Mouse (Mus musculus): ENCODE measurements around the gene Pth2. TPM values are rescaled to one million over a fixed set of nuclear protein-coding genes. Genes with fewer than 3 reads are reported as not detected.

The Pth2 gene
- polyA plus RNA-seq, 1 experiment = not detected

GRCm38 (mm10) chr7:45213708-45214107, 32.9 kb downstream of the Pth2 start:
- WGBS = 92% methylated on average over 5 of the region's 5 CpGs
- H3K4me1 ChIP-seq (ENCODE audit: control insufficient read depth, insufficient read depth, low read length) = peaks cover 5% of the 10 kb centered on the region
- no peak overlapping the region for H3K27ac ChIP-seq (ENCODE audit: control insufficient read depth, insufficient read depth, low read depth, low read length, poor library complexity)
- no peak for TF ChIP-seq POLR2A (IDR thresholded peaks at IDR 0.05; ENCODE audit: borderline replicate concordance, control insufficient read depth, low read depth, low read length)
- TF ChIP-seq CTCF (IDR thresholded peaks at IDR 0.05; ENCODE audit: control insufficient read depth, insufficient read depth, low read length) = no peak
- no peak overlapping the region for H3K4me3 ChIP-seq (replicated peaks; ENCODE audit: control insufficient read depth, low read depth, low read length)

GRCm38 (mm10) chr7:45215673-45216441, 35.1 kb downstream of the Pth2 start, which contains the start of gene Tead2:
Tead2 (plus strand) TSS chr7:45215753.
- TF ChIP-seq CTCF (IDR thresholded peaks at IDR 0.05; ENCODE audit: control insufficient read depth, insufficient read depth, low read length) (no peak), POLR2A (IDR thresholded peaks at IDR 0.05; ENCODE audit: borderline replicate concordance, control insufficient read depth, low read depth, low read length) (no peak)
- 5% methylated on average over 54 of the region's 55 CpGs for WGBS
- H3K27ac ChIP-seq (ENCODE audit: control insufficient read depth, insufficient read depth, low read depth, low read length, poor library complexity) = no peak within 1 kb of the TSS
- no peak within 1 kb of the TSS for H3K4me3 ChIP-seq (replicated peaks; ENCODE audit: control insufficient read depth, low read depth, low read length)
- H3K4me1 ChIP-seq (ENCODE audit: control insufficient read depth, insufficient read depth, low read length) = peaks cover 6% of the 10 kb centered on the region

GRCm38 (mm10) chr7:45216442-45217183, 35.8 kb downstream of the Pth2 start:
- peaks cover 5% of the 10 kb centered on the region; the same call in 1 of the 2 replicates for H3K4me1 ChIP-seq (ENCODE audit: control insufficient read depth, insufficient read depth, low read length)

GRCm38 (mm10) chr7:45221680-45222079, 40.9 kb downstream of the Pth2 start:
- Histone ChIP-seq H3K4me3 (replicated peaks; ENCODE audit: control insufficient read depth, low read depth, low read length) (no peak overlapping the region), H3K4me1 (ENCODE audit: control insufficient read depth, insufficient read depth, low read length) (0 out of 2 replicates have a peak, but pooled peaks cover 1% of the 10 kb centered on the region), H3K27ac (ENCODE audit: control insufficient read depth, insufficient read depth, low read depth, low read length, poor library complexity) (no peak overlapping the region)
- TF ChIP-seq CTCF (IDR thresholded peaks at IDR 0.05; ENCODE audit: control insufficient read depth, insufficient read depth, low read length) = no peak
- TF ChIP-seq POLR2A (IDR thresholded peaks at IDR 0.05; ENCODE audit: borderline replicate concordance, control insufficient read depth, low read depth, low read length) = no peak
- WGBS = 34% methylated on average over 2 of the region's 2 CpGs

More at GRCm38 (mm10) chr7:45216442-45217183, 35.8 kb downstream of the Pth2 start:
- TF ChIP-seq CTCF (IDR thresholded peaks at IDR 0.05; ENCODE audit: control insufficient read depth, insufficient read depth, low read length) (no peak), POLR2A (IDR thresholded peaks at IDR 0.05; ENCODE audit: borderline replicate concordance, control insufficient read depth, low read depth, low read length) (no peak)
- WGBS = 6% methylated on average over 13 of the region's 13 CpGs
- Histone ChIP-seq H3K4me3 (replicated peaks; ENCODE audit: control insufficient read depth, low read depth, low read length) (no peak overlapping the region), H3K27ac (ENCODE audit: control insufficient read depth, insufficient read depth, low read depth, low read length, poor library complexity) (no peak overlapping the region)

- H3K27ac ChIP-seq (ENCODE audit: control insufficient read depth, insufficient read depth, low read depth, low read length, poor library complexity) = no peak overlapping the region
- WGBS = 89% methylated on average over 7 of the region's 7 CpGs
- no peak overlapping the region for H3K4me3 ChIP-seq (replicated peaks; ENCODE audit: control insufficient read depth, low read depth, low read length)
- TF ChIP-seq CTCF (IDR thresholded peaks at IDR 0.05; ENCODE audit: control insufficient read depth, insufficient read depth, low read length) (no peak), POLR2A (IDR thresholded peaks at IDR 0.05; ENCODE audit: borderline replicate concordance, control insufficient read depth, low read depth, low read length) (no peak)
- no peaks in the 10 kb centered on the region for H3K4me1 ChIP-seq (ENCODE audit: control insufficient read depth, insufficient read depth, low read length)
Measured at GRCm38 (mm10) chr7:45224826-45225225, 44.0 kb downstream of the Pth2 start.

- 90% methylated on average over 5 of the region's 5 CpGs for WGBS
- H3K4me3 ChIP-seq (replicated peaks; ENCODE audit: control insufficient read depth, low read depth, low read length) = no peak overlapping the region
- no peak for TF ChIP-seq CTCF (IDR thresholded peaks at IDR 0.05; ENCODE audit: control insufficient read depth, insufficient read depth, low read length)
- TF ChIP-seq POLR2A (IDR thresholded peaks at IDR 0.05; ENCODE audit: borderline replicate concordance, control insufficient read depth, low read depth, low read length) = no peak
- H3K27ac ChIP-seq (ENCODE audit: control insufficient read depth, insufficient read depth, low read depth, low read length, poor library complexity) = no peak overlapping the region
- H3K4me1 ChIP-seq (ENCODE audit: control insufficient read depth, insufficient read depth, low read length) = no peaks in the 10 kb centered on the region; the same call in 1 of the 2 replicates
Measured at GRCm38 (mm10) chr7:45226421-45226820, 45.6 kb downstream of the Pth2 start.

- Histone ChIP-seq H3K4me3 (replicated peaks; ENCODE audit: control insufficient read depth, low read depth, low read length) (no peak overlapping the region), H3K27ac (ENCODE audit: control insufficient read depth, insufficient read depth, low read depth, low read length, poor library complexity) (no peak overlapping the region), H3K4me1 (ENCODE audit: control insufficient read depth, insufficient read depth, low read length) (no peaks in the 10 kb centered on the region; the same call in 1 of the 2 replicates)
- TF ChIP-seq POLR2A (IDR thresholded peaks at IDR 0.05; ENCODE audit: borderline replicate concordance, control insufficient read depth, low read depth, low read length) (no peak), CTCF (IDR thresholded peaks at IDR 0.05; ENCODE audit: control insufficient read depth, insufficient read depth, low read length) (no peak)
- 92% methylated on average over 18 of the region's 18 CpGs for WGBS
Measured at GRCm38 (mm10) chr7:45228548-45228947, 47.8 kb downstream of the Pth2 start.

GRCm38 (mm10) chr7:45229046-45229445, 48.3 kb downstream of the Pth2 start:
- Histone ChIP-seq H3K4me3 (replicated peaks; ENCODE audit: control insufficient read depth, low read depth, low read length) (no peak overlapping the region), H3K4me1 (ENCODE audit: control insufficient read depth, insufficient read depth, low read length) (no peaks in the 10 kb centered on the region; the same call in 1 of the 2 replicates), H3K27ac (ENCODE audit: control insufficient read depth, insufficient read depth, low read depth, low read length, poor library complexity) (no peak overlapping the region)
- no peak for TF ChIP-seq POLR2A (IDR thresholded peaks at IDR 0.05; ENCODE audit: borderline replicate concordance, control insufficient read depth, low read depth, low read length)
- TF ChIP-seq CTCF (IDR thresholded peaks at IDR 0.05; ENCODE audit: control insufficient read depth, insufficient read depth, low read length) = no peak
- 84% methylated on average over 8 of the region's 8 CpGs for WGBS

Measured in bone marrow, adult 2 months (tissue).